Mouse (Mus musculus) thymus, postnatal 14 days (tissue): ENCODE results near the gene Hba-a2.
"Not testable (repeated sequence)": the region's sequence is repeated elsewhere in the genome, so short reads cannot be mapped to it uniquely, and the experiment has no call there.

Source experiments
- DNase-seq: peaks from one replicate; pipeline ENCODE4 v3.0.0; 2021

Gene Hba-a2

DNA sequence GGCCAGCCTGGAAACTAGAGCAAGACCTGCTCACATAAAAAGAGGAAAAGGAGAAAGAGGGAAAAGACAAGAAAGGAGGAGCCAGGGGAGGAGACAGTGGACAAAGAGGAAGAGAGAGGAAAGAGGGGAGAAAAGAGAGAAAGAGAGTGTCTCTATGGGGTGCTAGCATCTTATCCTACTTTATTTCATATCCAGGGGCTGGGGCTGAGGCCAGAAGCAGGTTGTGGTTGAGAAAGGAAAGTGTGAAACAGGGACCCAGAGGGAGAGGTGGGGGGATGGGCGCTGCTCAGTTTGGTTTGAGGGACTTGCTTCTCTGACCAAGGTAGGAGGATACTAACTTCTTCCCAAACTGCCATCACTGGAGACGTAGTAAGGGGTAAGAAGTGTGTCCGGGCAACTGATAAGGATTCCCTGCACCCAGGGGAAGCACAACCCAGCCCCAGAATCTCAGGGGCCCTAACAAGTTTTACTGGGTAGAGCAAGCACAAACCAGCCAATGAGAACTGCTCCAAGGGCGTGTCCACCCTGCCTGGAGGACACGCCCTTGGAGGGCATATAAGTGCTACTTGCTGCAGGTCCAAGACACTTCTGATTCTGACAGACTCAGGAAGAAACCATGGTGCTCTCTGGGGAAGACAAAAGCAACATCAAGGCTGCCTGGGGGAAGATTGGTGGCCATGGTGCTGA lies 13.1 kb upstream of the Hba-a2 start, which contains the start of gene Hba-a1:
Gene Hba-a1, plus strand, starts transcription at position 421 of the 687 bp plus-strand sequence.
- not testable (repeated sequence) for DNase-seq

DNA sequence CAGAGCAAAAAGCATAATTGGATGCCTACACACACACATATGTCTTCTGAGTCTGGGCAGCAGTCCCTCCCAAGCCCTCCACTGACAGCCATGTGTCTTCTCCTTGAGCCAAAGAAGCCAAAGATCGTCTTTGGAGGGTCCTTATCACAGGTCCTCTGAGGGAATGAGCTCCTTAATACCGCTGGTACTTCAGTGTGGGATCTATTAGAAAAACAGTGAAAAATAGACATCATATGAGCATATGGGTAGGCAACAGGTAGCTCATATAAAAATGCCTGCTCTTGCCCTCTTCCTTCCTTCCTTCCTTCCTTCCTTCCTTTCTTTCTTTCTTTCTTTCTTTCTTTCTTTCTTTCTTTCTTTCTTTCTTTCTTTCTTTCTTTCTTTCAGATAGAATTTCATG lies 11.7 kb upstream of the Hba-a2 start:
- DNase-seq, result not testable (repeated sequence)

DNA sequence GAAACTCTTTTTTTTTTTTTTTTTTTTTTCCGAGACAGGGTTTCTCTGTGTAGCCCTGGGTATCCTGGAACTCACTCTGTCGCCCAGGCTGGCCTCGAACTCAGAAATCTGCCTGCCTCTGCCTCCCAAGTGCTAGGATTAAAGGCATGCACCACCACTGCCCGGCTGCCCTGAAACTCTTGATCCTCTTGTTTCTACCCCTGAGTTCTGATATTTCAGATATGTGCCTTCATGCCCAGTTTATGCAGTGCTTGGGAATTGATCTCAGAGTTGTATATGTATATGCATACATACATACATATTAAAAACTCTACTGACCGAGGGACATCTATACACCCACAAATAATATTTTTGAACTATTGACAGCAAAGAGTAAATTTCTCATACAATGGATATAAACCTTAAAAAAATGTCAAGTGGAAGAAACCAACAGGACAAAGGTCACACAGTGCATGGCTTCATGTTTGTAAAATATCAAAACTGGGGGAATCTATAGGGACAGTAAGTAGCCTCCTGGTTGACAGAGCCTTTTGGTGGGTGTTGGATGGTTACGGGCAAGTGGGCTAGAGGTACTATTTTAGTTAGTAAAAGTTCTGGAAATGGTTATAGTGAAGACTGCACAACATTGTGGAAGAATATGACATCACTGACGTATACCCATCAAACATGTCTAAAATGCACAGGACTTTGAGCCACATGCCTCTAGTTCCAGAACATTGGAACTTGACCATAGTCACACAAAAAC lies 11.1 kb upstream of the Hba-a2 start:
- no peak for DNase-seq

DNA sequence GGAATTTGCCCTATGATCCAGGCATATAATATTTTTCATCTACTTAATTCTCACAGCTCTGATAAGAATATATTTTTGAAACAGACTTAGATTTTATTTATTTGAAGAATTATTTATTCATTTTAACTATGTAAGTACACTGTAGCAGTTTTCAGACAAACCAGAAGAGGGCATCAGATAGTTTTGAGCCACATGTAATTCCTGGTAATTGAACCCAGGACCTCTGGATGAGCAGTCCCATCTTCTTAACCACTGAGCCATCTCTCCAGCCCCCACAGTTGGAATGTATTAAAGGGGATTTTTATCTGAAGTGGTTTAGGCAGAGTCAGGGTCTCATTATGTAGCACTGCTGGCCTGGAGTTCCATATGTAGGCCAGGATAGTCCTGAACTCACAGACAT lies 10.4 kb upstream of the Hba-a2 start:
- DNase-seq, result not testable (repeated sequence)

DNA sequence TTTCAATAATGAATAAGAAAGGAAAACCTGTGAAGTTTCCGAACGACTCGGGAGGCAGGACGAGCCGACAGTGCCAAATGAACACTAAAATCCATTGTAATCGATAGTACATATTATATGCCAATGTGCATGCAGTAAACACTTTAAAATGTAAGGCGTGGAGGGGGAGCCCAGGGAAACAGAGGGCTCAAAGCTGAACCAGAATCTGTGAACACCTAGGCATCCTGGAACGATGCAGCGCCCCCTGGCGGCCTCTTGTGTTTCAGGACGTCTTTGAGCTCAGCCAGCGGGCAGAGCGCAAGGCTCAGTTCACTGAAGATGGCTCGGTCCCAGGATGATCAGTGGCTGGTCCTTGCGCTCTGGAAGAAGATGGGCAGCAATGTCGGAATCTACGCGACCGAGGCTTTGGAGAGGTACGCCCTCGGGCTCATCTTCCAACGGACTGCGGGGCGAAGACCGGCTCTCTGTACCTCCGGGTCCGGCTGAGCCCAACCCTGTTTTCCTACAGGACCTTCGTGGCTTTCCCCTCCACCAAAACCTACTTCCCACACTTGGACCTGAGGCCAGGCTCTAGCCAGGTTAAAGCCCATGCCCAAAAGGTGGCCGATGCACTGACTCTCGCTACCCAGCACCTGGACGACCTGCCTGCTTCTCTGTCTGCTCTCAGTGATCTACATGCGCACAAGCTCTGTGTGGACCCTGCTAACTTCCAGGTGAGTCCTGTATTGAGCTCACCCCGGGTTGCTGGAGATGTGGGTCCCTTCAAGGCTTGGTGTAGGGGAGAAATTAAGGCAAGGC lies 9.4 kb upstream of the Hba-a2 start, which contains the start of gene Hbq1b:
Gene Hbq1b, plus strand, starts transcription at position 271 of the 798 bp plus-strand sequence.
- DNase-seq, result peak; percentile 83

DNA sequence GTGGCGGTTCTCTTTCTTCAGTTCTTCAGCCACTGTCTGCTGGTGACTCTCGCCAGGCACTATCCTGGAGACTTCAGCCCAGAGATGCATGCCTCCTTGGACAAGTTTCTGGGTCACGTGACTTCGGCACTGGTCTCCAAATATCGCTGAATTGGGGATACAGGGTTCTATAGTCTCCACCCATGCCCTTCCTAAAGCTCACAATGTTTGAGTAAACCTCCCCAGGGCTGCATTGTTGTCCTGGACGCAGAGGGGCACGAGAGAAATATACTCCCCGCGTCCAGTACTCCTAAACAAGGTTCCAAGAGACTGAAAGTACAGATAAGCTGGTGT lies 8.8 kb upstream of the Hba-a2 start:
- no peak for DNase-seq

DNA sequence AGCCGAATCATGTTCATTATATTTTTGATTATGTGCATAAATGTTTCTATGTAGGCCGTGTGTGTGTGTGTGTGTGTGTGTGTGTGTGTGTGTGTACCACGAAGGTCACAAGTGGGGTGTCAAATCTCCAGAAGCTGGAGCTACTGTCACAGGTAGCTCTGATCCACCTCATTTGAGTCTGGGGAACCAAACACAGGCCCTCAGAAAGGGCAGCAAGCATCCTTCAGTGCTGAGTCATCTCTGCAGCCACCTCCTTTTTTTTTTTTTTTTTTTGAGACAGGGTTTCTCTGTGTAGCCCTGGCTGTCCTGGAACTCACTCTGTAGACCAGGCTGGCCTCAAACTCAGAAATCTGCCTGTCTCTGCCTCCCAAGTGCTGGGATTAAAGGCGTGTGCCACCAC lies 3.5 kb upstream of the Hba-a2 start:
- DNase-seq, result not testable (repeated sequence)

DNA sequence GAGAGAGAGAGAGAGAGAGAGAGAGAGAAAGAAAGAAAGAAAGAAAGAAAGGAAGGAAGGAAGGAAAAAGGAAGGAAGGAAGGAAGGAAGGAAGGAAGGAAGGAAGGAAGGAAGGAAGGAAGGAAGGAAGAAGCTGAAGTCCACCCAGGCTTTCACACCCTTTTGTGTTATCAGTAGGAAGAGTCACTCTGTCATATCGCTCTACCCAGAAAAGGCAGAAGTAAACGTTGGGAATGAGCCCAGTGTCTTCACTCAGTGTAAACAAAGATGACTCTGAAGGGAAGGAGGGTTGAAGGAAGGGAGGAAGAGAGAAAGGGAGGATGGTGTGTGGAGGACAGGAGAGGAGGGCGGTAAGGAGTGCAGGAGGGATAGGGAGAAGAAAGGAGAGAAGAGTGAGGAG lies 2.8 kb upstream of the Hba-a2 start:
- not testable (repeated sequence) for DNase-seq

DNA sequence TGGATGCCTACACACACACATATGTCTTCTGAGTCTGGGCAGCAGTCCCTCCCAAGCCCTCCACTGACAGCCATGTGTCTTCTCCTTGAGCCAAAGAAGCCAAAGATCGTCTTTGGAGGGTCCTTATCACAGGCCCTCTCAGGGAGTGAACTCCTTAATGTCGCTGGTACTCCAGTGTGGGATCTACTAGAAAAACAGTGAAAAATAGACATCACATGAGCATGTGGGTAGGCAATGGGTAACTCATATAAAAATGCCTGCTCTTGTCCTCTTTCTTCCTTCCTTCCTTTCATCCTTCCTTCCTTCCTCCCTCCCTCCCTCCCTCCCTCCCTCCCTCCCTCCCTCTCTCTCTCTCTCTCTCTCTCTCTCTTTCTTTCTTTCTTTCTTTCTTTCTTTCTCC lies 1.1 kb downstream of the Hba-a2 start:
- DNase-seq, result not testable (repeated sequence)

DNA sequence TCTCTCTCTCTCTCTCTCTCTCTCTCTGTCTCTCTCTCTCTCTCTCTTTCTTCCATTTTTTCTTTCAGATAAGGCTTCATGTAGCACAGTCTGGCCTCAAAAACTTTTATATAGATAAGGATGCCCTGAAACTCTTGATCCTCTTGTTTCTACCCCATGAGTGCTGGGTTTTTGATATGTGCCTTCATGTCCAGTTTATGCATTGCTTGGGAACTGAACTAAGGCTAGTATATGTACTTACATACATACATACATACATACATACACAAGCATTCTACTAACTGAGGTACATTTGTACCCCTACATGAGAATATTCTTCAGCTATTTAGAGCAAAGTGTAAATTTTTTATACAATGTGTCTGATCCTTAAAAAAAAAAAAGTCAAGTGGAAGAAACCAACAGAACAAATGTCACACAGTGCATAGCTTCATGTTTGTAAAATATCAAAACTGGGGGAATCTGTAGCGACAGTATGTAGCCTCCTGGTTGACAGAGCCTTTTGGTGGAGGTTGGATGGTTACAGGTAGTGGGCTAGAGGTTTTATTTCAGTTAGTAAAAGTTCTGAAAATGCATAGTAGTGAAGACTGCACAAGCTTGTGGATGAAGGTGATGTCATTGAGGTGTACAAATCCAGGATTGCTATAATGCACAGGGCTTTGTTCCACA lies 1.7 kb downstream of the Hba-a2 start:
- DNase-seq, result no peak

DNA sequence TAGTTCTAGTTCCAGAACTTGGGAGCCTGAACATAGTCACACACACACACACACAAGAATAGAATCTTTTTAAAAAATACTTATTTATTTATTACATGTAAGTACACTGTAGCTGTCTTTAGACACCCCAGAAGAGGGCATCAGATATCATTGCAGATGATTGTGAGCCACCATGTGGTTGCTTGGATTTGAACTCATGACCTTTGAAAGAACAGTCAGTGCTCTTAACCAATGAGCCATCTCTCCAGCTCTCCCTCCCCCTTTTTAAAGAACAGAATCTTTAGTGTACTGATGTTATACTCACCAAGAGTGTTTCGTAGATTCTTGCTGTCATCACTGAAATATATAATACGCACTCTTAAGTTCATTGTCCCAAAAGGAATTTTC lies 2.2 kb downstream of the Hba-a2 start:
- no peak for DNase-seq

DNA sequence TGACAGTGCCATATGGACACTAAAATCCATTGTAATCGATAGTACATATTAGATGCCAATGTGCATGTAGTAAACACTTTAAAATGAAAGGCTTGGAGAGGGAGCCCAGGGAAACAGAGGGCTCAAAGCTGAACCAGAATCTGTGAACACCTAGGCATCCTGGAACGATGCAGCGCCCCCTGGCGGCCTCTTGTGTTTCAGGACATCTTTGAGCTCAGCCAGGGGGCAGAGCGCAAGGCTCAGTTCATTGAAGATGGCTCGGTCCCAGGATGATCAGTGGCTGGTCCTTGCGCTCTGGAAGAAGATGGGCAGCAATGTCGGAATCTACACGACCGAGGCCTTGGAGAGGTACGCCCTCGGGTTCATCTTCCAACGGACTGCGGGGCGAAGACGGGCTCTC lies 3.6 kb downstream of the Hba-a2 start, which contains the start of gene Hbq1a:
Gene Hbq1a, plus strand, starts transcription at position 205 of the 400 bp plus-strand sequence.
- DNase-seq, result peak; percentile 65

DNA sequence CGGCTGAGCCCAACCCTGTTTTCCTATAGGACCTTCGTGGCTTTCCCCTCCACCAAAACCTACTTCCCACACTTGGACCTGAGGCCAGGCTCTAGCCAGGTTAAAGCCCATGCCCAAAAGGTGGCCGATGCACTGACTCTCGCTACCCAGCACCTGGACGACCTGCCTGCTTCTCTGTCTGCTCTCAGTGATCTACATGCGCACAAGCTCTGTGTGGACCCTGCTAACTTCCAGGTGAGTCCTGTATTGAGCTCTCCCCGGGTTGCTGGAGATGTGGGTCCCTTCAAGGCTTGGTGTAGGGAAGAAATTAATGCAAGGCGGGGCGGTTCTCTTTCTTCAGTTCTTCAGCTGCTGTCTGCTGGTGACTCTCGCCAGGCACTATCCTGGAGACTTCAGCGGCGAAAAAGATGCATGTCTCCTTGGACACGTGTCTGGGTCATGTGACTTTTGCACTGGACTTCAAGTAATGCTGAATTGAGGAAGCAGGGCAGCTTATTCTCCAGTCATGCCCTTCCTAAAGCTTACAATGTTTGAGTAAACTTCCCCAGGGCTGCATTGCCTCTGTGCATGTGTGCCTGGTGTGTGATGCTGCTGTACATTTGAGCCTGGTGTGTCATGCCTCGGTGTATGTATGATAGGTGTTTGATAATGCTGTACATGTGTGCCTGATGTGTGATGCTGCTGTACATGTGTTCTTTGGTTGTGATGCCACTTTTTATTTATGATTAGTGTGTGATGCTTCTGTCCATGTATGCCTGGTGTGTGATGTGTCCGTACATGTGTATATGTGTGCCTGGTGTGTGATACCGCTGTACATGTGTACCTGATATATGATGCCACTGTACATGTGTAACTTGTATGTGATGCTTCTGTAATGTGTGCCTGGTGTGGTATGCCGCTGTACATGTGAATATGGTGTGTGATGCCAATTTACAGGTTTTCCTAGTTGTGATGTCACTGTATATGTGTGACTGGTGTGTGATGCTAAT lies 4.3 kb downstream of the Hba-a2 start:
- DNase-seq, result no peak

DNA sequence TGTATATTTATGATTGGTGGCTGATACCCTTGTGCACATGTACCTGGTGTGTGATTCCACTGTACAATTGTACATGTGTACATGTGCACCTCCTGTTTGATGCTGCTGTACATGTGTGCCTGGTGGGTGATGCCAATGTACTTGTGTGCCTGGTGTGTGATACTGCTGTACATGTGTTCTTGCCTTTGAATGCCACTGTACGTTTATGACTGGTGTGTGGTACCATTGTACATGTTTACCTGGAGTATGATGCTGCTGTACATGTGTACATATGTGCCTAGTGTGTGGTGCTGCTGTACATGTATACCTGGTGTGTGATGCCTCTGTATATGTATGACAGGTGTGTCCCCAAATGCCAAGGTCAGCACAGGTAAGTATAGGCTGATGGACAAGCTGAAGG lies 5.2 kb downstream of the Hba-a2 start:
- no peak for DNase-seq

DNA sequence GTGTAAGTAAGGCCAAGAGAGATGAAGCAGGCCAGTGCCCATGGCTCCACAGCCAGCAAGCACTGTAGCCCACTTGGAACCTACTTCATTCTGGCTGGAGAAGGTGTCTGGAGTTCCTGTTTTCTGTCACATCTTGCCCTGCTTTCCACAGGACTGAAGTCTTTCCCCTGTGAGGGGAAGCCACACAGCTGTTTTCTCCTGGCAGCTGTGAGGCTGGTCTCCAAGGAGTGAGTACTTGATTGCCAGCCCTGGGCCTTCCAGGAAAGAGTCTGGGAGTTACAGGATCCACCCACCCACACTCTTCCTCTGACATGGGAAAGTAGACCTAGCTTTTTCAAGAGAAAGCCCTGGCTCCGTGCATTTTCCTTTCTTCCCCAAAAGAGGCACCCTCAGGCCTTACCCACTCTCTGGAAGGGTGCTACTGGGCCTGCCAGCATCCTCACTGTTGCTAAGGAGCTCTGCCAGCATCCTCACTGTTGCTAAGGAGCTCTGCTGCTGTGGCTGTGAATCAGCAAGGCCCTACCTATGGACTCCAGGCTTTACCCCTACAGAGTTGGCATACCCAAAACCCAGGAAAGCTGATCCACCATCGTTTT lies 6.6 kb downstream of the Hba-a2 start:
- DNase-seq, result no peak

DNA sequence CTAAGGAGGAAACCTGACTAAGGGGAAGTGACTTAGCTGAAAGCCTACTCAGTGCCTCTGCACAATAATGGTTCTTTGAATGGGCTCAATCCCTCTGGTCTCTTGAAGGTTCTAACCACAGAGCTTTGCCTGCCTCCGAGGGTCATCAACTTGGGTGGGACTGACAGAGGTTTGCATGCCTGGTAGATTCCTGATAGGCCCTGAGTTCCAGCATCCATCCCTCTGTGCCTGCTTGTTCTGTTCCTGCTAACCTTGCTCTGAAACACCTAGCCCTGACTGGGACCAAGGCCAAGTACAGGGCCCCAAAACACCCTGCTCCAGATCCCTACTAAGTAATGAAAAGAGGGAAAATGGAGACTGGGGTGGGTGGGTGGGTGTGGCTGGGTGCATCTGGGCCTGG lies 7.2 kb downstream of the Hba-a2 start:
- no peak for DNase-seq

DNA sequence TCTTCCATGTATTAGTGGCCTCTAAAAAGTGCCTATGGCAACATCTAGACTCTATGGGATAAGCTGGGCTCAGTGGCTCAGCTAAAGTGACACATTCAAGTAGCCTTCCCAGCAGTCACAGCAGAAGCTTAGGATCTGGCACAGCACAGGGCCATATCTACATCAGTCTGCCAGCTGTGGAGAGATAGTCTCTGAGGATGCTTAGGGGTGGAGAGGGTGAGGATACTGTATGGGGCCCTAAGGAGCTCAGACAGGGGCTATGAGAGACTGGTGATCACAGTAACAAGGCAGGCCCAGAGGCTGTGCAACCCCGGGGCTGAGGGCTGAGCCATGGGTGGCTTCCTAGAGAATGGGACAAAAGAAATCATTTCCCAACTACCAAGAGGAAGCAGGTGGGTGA lies 10.7 kb downstream of the Hba-a2 start:
- no peak for DNase-seq

DNA sequence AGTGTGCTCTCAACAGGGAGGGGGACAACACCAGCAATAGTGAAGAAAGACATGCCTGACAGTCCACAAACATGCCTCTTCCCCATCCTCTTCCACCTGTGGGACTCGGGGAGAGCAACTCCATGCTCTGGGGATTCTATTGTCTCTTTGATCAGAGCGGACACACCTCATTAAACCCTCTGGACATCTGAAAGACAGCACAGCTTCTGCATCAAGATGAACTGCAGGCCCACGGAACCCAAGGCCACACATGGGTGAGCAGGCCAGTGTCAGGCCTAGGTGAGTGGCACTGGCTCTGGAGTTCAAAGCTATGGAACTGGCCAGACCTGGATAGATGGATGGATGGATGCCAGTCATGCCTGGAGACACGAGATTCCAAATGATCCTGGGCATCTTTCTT lies 13.2 kb downstream of the Hba-a2 start:
- DNase-seq, result no peak

DNA sequence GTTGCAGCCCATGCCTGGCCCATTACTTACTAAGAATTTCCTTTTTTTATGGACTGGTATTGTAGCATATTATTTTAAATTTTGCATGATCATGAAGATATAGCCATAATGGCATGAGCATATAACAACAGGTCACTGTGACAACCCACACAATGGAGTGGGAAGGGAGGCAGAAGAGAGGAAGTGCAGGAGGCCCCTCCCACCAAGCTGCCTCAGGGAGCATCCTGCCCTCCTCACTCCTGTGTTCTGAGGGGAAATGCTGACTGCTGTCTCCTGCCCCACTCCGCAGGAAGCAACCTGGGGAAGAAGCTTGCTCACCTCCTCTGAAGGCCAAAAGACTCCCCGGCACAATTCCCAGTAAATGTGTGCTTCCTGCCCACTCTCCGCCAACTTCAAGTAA lies 13.6 kb downstream of the Hba-a2 start:
- no peak for DNase-seq

DNA sequence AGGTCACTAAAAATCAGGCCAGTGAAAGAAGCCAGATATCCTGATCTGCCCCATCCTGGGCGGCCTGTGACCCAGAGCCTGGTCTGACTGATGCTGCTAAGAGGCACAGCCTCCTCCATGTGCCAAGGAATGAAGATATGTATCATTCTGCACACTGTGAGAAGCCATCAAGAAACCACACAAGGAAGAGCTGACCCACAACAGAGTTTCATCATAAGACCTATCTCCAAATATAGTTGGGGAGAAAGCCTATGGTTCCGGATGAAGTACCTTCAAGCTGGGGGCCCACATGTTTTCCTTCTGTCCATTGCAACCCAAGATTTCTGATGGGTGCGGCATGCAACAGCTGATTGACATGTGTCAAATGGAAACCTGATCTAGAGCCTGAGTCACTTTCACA lies 19.7 kb downstream of the Hba-a2 start:
- no peak for DNase-seq

DNA sequence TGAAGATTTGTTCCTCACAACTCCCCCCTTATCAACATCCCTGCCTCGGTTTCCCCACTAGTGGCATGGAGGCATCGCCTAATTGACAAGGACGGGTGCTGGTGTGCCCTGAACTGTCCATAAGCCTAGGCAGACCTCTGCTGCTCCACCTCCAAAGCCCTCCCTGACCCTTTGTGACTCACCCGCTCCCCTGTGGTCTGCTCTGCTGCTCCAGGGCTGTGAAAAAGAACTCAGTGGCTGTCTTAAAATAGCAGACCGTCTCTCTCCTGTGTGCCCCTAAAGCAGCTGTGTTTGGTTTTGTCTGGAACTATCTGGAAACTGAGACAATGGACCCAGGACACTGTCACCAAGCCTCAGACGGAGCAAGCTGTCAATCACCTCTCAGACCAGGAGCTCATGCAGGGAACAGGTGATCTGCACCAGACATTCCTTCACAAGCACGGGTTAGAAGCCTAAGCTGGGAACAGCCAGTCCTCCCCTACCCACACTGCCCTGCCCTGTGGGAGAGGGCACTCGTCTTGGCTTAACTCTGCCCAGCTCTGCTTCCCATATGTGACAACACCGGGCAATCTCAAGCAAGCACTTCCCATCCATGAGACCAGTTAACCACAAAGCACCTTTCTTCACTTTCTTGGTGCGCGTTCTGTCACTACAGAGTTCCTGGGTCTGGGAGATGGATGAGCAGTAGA lies 24.4 kb downstream of the Hba-a2 start:
- no peak for DNase-seq
